Mouse (Mus musculus): ENCODE data around the gene Slfn1.
"Not testable (repeated sequence)": the region's sequence is repeated elsewhere in the genome, so short reads cannot be mapped to it uniquely, and the experiment has no call there.

The Slfn1 gene

GRCm38 (mm10) chr11:83116597-83117227, at the start of gene Slfn1:
Slfn1 (plus strand) TSS chr11:83116849.
- DNase-seq (ENCODE audit: extremely low spot score, low read depth, low spot score): no peak

- no peak for DNase-seq (ENCODE audit: extremely low spot score, low read depth, low spot score)
Measured at GRCm38 (mm10) chr11:83067982-83068694, 48.5 kb upstream of the Slfn1 start.

GRCm38 (mm10) chr11:83070321-83070970, 46.2 kb upstream of the Slfn1 start:
- no peak for DNase-seq (ENCODE audit: extremely low spot score, low read depth, low spot score)

GRCm38 (mm10) chr11:83077714-83078422, 38.8 kb upstream of the Slfn1 start:
- no peak for DNase-seq (ENCODE audit: extremely low spot score, low read depth, low spot score)

GRCm38 (mm10) chr11:83078423-83079140, 38.1 kb upstream of the Slfn1 start:
- DNase-seq (ENCODE audit: extremely low spot score, low read depth, low spot score): no peak

- DNase-seq (ENCODE audit: extremely low spot score, low read depth, low spot score): no peak
Measured at GRCm38 (mm10) chr11:83079487-83080199, 37.0 kb upstream of the Slfn1 start.

GRCm38 (mm10) chr11:83082741-83083473, 33.7 kb upstream of the Slfn1 start:
- no peak for DNase-seq (ENCODE audit: extremely low spot score, low read depth, low spot score)

GRCm38 (mm10) chr11:83084161-83084560, 32.5 kb upstream of the Slfn1 start:
- no peak for DNase-seq (ENCODE audit: extremely low spot score, low read depth, low spot score)

- no peak for DNase-seq (ENCODE audit: extremely low spot score, low read depth, low spot score)
Measured at GRCm38 (mm10) chr11:83084761-83085160, 31.9 kb upstream of the Slfn1 start.

- no peak for DNase-seq (ENCODE audit: extremely low spot score, low read depth, low spot score)
Measured at GRCm38 (mm10) chr11:83115138-83115537, 1.5 kb upstream of the Slfn1 start.

GRCm38 (mm10) chr11:83118056-83118455, 1.4 kb downstream of the Slfn1 start:
- DNase-seq (ENCODE audit: extremely low spot score, low read depth, low spot score): no peak

GRCm38 (mm10) chr11:83121131-83121685, 4.6 kb downstream of the Slfn1 start:
- DNase-seq (ENCODE audit: extremely low spot score, low read depth, low spot score): no peak

GRCm38 (mm10) chr11:83123198-83123597, 6.5 kb downstream of the Slfn1 start:
- DNase-seq (ENCODE audit: extremely low spot score, low read depth, low spot score): no peak

- DNase-seq (ENCODE audit: extremely low spot score, low read depth, low spot score): no peak
Measured at GRCm38 (mm10) chr11:83124906-83125305, 8.3 kb downstream of the Slfn1 start.

GRCm38 (mm10) chr11:83125633-83126032, 9.0 kb downstream of the Slfn1 start:
- not testable (repeated sequence) for DNase-seq (ENCODE audit: extremely low spot score, low read depth, low spot score)

GRCm38 (mm10) chr11:83137253-83137652, 20.6 kb downstream of the Slfn1 start:
- DNase-seq (ENCODE audit: extremely low spot score, low read depth, low spot score): not testable (repeated sequence)

GRCm38 (mm10) chr11:83148939-83149338, 32.3 kb downstream of the Slfn1 start:
- DNase-seq (ENCODE audit: extremely low spot score, low read depth, low spot score): not testable (repeated sequence)
